Mouse (Mus musculus) spleen, postnatal 14 days (tissue): ENCODE results near the gene Trappc5.

Experiments used
- DNase-seq, 2 experiments: peaks; one replicate each; pipeline ENCODE4 v3.0.0; 2021 to 2022; ENCODE audit warnings: low spot score in 2 of 2

Trappc5 gene

DNA sequence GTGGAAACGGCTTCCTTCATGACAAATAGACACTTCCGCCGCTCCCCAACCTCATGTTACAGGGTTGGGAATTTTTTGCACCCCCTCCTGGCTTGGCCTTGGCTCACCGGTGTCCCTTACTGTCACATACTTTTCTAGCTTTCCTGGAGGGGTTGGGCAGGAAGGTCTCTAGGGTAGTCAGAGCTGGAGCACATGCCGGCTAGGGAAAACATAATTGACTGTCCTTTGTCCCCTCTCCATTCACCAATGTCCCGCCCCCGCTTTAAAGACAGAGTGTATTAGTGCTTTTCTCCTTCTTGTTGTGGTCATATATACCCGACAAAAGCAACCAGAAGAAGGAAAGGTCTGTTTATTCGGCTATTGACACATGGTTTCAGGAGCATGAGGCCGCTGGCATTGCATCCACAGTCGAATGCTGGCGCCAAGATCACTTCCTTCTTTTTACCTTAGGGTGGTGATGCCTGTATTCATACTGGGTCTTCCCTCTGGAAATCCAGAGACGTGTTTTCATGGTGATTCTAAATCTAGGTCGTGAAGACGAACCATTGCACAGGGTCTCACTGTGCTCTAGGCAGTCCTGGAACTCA is 987 bp downstream of the Trappc5 start:
- DNase-seq = no peak

- DNase-seq = no peak
Observed at GRCm38 (mm10) chr8:3678831-3679230, 2.7 kb downstream of the Trappc5 start.

- no peak for DNase-seq
Observed at GRCm38 (mm10) chr8:3679236-3679635, 3.1 kb downstream of the Trappc5 start.

DNA sequence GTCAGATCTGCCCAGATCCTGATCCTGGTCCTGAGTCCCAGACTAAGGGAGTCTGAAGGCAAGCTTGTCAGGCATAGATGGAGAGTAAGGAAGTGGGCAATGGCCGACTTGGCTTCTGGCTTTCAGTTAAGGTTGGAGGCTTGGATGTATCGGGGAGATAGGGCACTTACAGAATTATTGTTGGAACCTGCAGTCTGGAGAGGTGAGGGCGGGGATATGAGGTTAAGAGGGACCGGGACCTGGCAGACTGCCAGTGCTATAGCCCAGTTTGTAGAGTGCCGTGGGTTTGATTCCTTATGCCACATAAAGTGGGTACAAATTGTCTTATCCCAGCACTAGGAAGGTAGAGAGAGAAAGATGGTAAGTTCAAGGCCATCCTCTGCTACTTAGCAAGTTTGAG is 3.6 kb downstream of the Trappc5 start:
- DNase-seq = no peak

DNA sequence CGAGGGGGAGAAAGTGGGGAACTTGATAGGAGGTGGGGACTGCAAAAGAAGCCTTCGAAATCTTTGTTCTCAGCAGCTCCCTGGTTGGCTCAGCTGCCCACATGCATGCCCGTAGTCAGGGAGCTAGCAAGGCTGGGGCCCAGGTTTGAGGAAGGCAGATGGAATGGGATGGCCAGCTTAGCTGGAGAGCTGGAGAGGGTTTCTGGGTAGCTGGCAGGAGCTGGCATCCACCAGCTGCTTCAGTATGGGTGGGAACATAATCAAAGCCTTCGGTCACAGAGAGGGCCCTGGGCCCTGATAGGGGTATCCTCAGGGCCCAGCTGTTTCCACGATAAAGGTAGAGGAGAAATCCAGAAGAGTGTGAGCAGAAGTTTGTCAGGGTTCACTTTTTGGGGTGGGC is 6.3 kb downstream of the Trappc5 start:
- DNase-seq = no peak

- DNase-seq = no peak
Observed at GRCm38 (mm10) chr8:3683408-3684176, 7.5 kb downstream of the Trappc5 start.

DNA sequence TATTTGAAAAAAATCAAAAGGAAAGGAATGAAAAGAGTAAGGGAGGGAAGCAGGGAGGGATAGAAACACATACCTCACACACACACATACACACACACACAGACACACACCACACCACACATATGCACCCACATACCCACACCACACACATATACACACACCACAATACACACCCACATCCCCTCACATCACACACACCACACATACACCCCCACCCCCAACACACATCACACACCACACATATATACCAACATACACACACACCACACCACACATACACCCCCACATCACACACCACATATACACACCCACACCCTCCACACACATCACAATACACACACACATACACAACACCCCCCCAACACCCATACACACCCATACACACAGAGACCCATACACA is 8.4 kb downstream of the Trappc5 start:
- no peak for DNase-seq

DNA sequence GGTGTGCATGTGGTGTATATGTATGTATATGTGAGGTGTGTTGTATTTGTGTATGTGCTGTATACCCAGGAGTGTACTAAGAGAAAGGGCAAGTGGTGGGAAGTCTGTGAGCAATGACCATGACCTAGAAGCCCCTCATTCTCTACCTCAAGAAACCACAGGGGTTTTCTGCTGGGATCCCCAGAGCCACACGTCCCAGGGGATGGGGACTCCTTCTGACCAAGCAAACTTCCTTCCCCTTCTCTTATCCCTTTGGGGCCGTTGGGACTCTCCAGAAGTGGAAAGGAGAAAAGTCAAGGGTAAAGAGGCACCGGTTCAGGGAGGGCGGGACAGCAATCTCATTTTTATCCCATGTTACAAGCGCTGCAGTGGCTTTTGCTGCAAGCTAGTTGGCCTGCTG is 9.3 kb downstream of the Trappc5 start:
- no peak for DNase-seq

- no peak for DNase-seq
Observed at GRCm38 (mm10) chr8:3687537-3687936, 11.4 kb downstream of the Trappc5 start.

GRCm38 (mm10) chr8:3690774-3691173 is 14.7 kb downstream of the Trappc5 start:
- no peak for DNase-seq

DNA sequence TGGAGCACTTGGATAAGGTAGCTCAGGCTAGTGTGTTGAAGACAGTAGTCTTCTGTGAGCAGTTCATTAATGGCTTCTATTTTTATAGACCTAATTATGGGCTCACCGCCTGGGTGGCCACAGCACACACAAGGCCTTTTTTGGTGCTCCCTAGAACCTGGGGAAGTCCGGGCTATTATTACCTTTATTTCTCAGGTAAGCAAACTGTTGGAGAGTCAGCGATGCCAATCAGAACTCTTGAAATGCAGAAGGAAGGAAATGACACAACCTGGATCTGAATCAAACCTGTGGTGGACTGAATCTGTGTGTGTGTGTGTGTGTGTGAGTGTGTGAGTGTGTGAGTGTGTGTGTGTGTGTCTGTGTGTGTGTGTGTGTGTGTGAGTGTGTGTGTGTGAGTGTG is 18.0 kb downstream of the Trappc5 start, which contains the start of gene Fcer2a:
Gene Fcer2a, minus strand, starts transcription at position 55 of the 400 bp plus-strand sequence.
- DNase-seq = no peak

DNA sequence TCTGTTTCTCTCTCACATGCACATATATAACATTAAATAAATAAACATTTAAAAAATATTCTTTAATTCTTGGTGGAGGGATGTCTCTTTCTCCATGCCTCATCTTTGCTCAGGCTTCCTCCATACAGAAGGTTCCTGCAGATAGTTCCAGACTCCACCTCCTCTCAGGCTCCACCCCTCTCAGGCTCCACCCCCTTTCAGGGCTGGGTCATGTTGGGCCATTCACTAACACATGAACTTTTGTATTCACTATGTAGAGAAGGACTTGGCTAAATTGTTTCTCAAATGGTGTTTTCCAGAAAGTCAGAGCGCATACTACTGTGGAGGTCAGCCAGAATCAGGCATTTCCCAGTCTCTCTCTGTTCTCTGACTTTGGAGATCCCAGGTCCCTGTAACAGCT is 25.4 kb downstream of the Trappc5 start:
- no peak for DNase-seq

GRCm38 (mm10) chr8:3705711-3706110 is 29.6 kb downstream of the Trappc5 start:
- no peak for DNase-seq

GRCm38 (mm10) chr8:3707611-3708010 is 31.5 kb downstream of the Trappc5 start:
- no peak for DNase-seq

GRCm38 (mm10) chr8:3710312-3710711 is 34.2 kb downstream of the Trappc5 start:
- no peak for DNase-seq

GRCm38 (mm10) chr8:3711646-3712045 is 35.5 kb downstream of the Trappc5 start:
- no peak for DNase-seq

DNA sequence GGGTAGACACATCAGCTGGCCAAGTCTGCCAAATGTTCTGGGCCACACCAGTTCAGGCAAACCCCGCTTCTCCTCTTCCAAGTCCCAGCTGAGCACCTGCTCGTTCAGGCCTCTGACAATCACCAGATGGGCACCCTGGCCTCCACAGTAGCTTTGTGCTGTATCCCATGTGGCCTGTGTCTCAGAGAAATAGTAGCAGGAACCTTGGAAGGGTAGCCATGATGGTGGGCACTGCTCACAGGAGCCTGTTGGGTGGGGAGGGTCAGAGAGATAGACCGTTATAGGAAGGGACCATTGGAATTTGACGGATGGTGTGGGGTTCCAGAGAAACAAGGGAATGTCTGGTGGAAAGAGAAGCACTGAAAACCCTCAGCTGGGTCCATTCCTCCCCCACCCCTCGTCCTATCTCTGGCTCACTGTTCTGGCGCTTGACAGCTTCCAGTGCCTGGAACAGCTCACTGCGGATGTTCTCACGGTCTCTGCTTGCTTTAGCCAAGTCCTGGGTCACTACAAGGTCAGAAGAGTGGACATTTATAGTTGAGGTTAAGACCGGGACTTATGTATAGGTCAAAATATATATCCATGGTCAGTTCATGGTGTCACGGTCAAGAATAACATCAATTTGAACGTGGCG is 41.3 kb downstream of the Trappc5 start:
- no peak for DNase-seq

- DNase-seq = peak; percentile 52 to 75
Observed at GRCm38 (mm10) chr8:3718559-3718958, 42.5 kb downstream of the Trappc5 start.

GRCm38 (mm10) chr8:3720551-3720950 is 44.5 kb downstream of the Trappc5 start, which contains the start of gene Clec4g:
Clec4g (minus strand) TSS chr8:3720651.
- DNase-seq = no peak

- DNase-seq = no peak
Observed at GRCm38 (mm10) chr8:3721041-3721440, 44.9 kb downstream of the Trappc5 start.
